Mouse (Mus musculus) layer of hippocampus, postnatal 10 days (tissue): Measurements from ENCODE around the gene Nox1. TPM values are rescaled to one million over a fixed set of nuclear protein-coding genes. Genes with fewer than 3 reads are reported as not detected.
A peak's percentile ranks its signal among the peaks of the same experiment; 100 is the strongest.

ENCODE experiments used
- DNase-seq, 2 experiments: peaks; one replicate each; pipeline ENCODE4 v3.0.0; 2021; ENCODE audit warnings: low spot score in 2 of 2
- microRNA-seq, 2 experiments: library from miRNA; unstranded; fragments of <30 nt; microRNA quantifications; one replicate each; pipeline ENCODE4 v1.2.0; 2021
- total RNA-seq, 2 experiments: library from RNA; stranded (reverse); gene quantifications; 2 replicates each; pipeline ENCODE4 v1.2.3; 2021

The Nox1 gene
- total RNA-seq, 2 experiments from 2014 or later: not detected

DNA sequence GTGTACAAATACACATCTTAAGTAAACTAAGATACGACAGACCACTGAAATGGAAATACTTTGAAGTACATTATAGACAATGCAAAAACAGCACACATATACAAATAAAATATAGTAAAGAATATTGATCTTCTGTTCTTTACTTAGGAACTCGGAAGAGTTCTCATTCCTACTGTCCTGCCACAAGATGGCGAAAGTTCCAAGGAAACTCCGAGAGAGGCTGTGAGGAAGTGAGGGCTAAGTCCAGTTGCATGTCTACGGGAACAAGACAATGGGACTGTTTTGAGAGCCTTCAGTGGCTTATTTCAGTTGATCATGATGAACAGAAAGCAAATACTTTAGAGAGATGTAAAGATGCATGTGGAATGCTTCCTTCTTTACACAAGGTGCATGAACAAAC is 89.5 kb downstream of the Nox1 start:
- peak; percentile 8 to 23 for DNase-seq

GRCm38 (mm10) chrX:134128549-134128948 is 93.2 kb downstream of the Nox1 start:
- no peak for DNase-seq

GRCm38 (mm10) chrX:134116417-134116816 is 105.3 kb downstream of the Nox1 start:
- no peak for DNase-seq

DNA sequence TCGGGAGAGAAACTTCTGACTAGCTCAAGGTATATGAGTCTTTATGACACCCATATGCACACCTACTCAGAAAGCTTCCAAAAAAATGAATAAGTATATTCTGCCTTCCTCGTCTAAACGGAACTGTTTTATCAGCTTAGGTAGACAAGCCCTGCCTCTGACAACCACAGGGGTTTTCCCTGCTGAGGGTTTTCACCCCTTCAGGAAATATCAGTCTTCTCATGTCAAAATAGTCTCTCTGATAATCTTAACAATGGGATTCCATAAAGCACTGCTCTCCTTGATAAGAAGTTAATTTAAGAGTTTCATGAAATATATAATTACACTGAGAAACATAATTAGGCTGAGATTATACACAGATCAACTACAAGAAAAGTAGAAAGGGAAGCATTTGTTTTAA is 110.0 kb downstream of the Nox1 start:
- DNase-seq: no peak

DNA sequence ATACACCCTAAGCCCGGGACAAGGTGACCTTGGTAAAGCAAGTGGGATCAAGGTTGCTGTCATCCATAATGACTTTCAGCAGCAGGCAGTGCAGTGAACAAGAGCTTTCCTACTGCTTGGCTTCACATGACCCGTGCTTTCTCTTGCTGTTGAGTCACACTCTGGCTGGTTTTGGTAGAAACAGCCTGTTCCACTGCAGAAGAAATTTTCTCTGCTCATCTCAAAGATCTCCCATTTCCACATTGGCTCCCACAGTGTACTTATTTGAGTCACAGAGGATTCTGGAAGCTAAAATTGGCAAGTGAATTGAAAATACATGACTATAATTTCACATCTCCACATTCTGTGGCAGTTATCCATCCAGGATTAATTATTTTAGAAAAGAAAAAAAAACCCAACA is 119.1 kb downstream of the Nox1 start:
- DNase-seq: no peak

- DNase-seq: no peak
Measured at GRCm38 (mm10) chrX:134085453-134085852, 136.3 kb downstream of the Nox1 start.

DNA sequence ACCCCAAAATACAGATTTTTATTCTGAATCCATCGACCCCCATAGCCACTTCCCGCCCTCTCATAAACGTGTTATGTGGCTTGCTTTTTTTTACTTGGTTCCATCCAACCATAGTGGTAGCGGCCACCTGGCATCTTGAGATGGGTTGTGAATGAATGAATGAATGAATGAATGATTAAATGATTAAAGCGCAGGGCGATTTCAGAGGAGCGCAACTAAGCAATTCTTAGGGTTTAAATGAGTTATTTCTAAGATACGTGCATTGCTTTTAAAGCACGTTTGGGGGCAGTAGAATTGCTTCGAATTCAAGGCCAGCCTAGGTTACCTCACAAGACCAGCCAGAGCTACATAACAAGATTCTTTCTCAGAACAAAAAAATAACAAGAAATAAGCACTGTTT is 162.0 kb downstream of the Nox1 start:
- no peak for DNase-seq

- DNase-seq: peak; percentile 91 to 94
Measured at GRCm38 (mm10) chrX:134058987-134059712, 162.6 kb downstream of the Nox1 start, which contains the start of gene Cstf2. Gene Cstf2 (plus strand): TSS chrX:134059187.

GRCm38 (mm10) chrX:134058040-134058875 is 163.5 kb downstream of the Nox1 start:
- no peak for DNase-seq

GRCm38 (mm10) chrX:134056897-134057296 is 164.9 kb downstream of the Nox1 start:
- DNase-seq: no peak

- no peak for DNase-seq
Measured at GRCm38 (mm10) chrX:134048994-134049393, 172.8 kb downstream of the Nox1 start.

Small RNA genes lying within 50 kb of the gene (microRNA-seq; reads per million reads assigned to microRNA genes)
- gene Mir3112: 0 reads per million in 2 experiments

Other genes starting within 250 kb of the Nox1 start
- 1 to 10 TPM in 1 of 2 experiments, under 1 TPM in 1; 0.32 to 1.0 TPM for gene Sytl4, start 240.1 kb downstream of the Nox1 start, total RNA-seq
- gene Cstf2, start 162.8 kb downstream of the Nox1 start, total RNA-seq: 100 to 1,000 TPM; 110 to 144 TPM
- gene Xkrx, start 59.9 kb downstream of the Nox1 start, total RNA-seq: under 1 TPM; 0.65 to 0.75 TPM
- gene Arl13a, start 34.5 kb downstream of the Nox1 start, total RNA-seq: not detected
- 1 to 10 TPM; 5.2 to 5.5 TPM for gene Trmt2b, start 55.0 kb upstream of the Nox1 start, total RNA-seq
- 10 to 100 TPM; 74.9 to 86.7 TPM for gene Tmem35a, start 73.3 kb upstream of the Nox1 start, total RNA-seq
- gene Cenpi, start 86.1 kb upstream of the Nox1 start, total RNA-seq: 1 to 10 TPM; 1.4 to 1.9 TPM
- 10 to 100 TPM; 40.3 to 40.6 TPM for gene Drp2, start 182.6 kb upstream of the Nox1 start, total RNA-seq